Mouse (Mus musculus) spleen, adult 2 months (tissue): ENCODE measurements around the gene Cog5. TPM values are rescaled to one million over a fixed set of nuclear protein-coding genes. Genes with fewer than 3 reads are reported as not detected.

Experiments used
- DNase-seq, 2 experiments: peaks; one replicate each; pipeline versions ENCODE4 v3.0.0 to v3.0.0-alpha.2; 2012 to 2021; ENCODE audit warnings: low spot score in 2 of 2, low read depth in 1 of 2
- H3K27ac ChIP-seq: fragments of 200-500 bp; 2 replicates; pipeline ENCODE4 v1.5.1; 2012; ENCODE audit warnings: low read length, inconsistent platforms; ENCODE audit not compliant: insufficient read depth
- H3K27me3 ChIP-seq: fragments of 200-500 bp; 2 replicates; pipeline ENCODE4 v1.6.1; 2012; ENCODE audit warnings: mild to moderate bottlenecking, moderate library complexity, low read length, inconsistent platforms; ENCODE audit not compliant: control insufficient read depth, insufficient read depth
- H3K36me3 ChIP-seq: fragments of 200-500 bp; 2 replicates; pipeline ENCODE4 v1.6.1; 2012; ENCODE audit warnings: mild to moderate bottlenecking, low read length, inconsistent platforms; ENCODE audit not compliant: control insufficient read depth, insufficient read depth
- H3K4me1 ChIP-seq: fragments of 200-500 bp; 2 replicates; pipeline ENCODE4 v1.6.1; 2011; ENCODE audit warnings: inconsistent platforms; ENCODE audit not compliant: control insufficient read depth, insufficient read depth, insufficient read length
- H3K4me3 ChIP-seq: fragments of 200-500 bp; 2 replicates; pipeline ENCODE4 v1.5.1; 2011; ENCODE audit warnings: mild to moderate bottlenecking, inconsistent platforms; ENCODE audit not compliant: insufficient read depth, insufficient read length; ENCODE audit errors: extremely low read depth
- CTCF ChIP-seq: fragments of 200-500 bp; IDR thresholded peaks from 2 replicates; pipeline ENCODE4 v1.5.1; 2011; ENCODE audit warnings: mild to moderate bottlenecking, inconsistent platforms; ENCODE audit not compliant: insufficient read depth, insufficient read length, insufficient replicate concordance; ENCODE audit errors: extremely low read depth
- POLR2A ChIP-seq: fragments of 200-500 bp; IDR thresholded peaks from 2 replicates; pipeline ENCODE4 v1.6.1; 2011; ENCODE audit warnings: low read depth, low read length, inconsistent platforms
- WGBS: fragments of 180-500 bp; shearing (Covaris S2); methylation state at CpG from one replicate; pipeline ENCODE4 v1.1.7; 2018; 5-methylcytosine and 5-hydroxymethylcytosine counted together
- polyA plus RNA-seq: library from polyadenylated mRNA; depleted of rRNA; stranded (reverse); fragments of >200 nt; gene quantifications from 2 replicates; pipeline ENCODE4 v1.2.3, GENCODE M21; 2012

The Cog5 gene
- polyA plus RNA-seq, 1 experiment = 11.7 TPM

DNA sequence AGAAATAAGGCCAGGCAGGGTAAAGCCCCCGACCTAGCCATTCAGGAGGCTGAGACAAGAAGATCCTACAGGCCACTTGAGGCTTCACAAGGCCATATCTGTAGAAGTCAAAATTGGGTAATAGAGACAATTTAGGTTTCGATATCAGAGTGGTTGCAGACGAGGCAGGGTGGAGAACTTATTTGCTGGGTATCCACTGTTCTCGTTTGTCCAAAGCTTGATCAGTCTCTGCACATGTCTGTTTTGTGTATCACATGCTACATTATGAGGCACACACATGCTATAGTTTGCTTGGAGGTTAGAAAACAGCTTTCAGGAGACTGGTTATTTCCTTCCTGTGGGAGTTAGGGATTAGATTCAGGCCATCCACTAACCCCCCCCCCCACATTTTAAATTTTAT, 301.2 kb downstream of the Cog5 start:
- 82% methylated on average over 4 of the region's 4 CpGs for WGBS
- Histone ChIP-seq H3K4me1 (no peaks in the 10 kb centered on the region; the same call in 1 of the 2 replicates), H3K36me3 (no peaks in the 10 kb centered on the region), H3K27ac (no peak overlapping the region), H3K27me3 (no peaks in the 10 kb centered on the region), H3K4me3 (no peak overlapping the region)
- no peak for TF ChIP-seq POLR2A
- TF ChIP-seq CTCF = no peak
- DNase-seq = no peak

DNA sequence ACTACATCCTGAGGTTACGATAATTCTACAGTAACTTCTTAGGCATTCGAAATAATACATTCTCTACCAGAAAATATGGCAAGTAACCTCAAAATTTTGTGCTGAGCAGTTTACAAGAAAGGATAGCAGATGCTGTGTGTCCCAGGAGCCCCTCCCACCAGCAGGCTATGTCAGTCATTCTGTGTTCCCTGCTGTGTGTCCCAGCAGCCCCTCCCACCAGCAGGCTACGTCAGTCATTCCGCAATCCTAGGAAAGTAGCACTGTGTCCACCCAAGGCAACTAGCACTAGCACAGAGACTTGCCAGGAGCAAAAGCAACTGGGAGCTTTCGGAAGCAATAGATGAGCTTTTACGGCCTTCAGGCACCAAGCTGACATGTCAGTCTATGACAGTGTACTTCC, 309.4 kb downstream of the Cog5 start:
- TF ChIP-seq POLR2A = no peak
- TF ChIP-seq CTCF = no peak
- Histone ChIP-seq H3K4me1 (no peaks in the 10 kb centered on the region), H3K27ac (no peak overlapping the region), H3K4me3 (no peak overlapping the region), H3K36me3 (no peaks in the 10 kb centered on the region), H3K27me3 (no peaks in the 10 kb centered on the region)
- WGBS = 96% methylated on average over 6 of the region's 6 CpGs
- DNase-seq = no peak

DNA sequence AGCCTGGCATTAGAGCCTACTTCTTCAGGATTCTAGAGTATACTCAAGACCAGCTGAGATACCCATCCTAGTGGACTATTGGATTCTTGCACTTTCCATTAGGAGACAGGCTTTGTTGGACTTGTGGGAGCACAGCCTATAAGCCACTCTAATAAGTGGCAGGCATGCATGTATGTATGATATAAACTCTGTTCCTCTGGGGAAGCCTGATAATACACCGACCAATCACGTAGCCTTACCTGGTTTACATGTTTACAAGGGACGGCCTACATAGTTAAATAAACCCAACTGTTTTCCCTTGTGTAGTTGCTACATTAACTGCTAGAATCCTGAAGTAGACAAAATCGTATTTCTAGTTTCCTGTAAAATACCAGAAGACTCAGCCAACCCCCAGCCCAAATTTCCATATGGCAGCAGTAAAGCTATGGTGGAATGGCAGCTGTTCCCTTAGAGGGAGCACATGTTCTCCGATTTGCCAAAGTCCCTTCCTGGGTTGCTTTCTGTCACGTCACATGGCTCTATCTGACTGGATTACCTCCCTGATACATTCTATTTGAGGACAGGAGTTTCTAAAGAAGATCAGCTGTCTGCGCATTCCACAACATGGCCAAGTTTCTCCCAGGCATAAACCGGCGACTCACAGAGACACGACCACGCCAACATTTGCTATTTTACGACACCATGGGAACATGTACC, 311.0 kb downstream of the Cog5 start:
- no peak for TF ChIP-seq POLR2A
- WGBS = 88% methylated on average over 12 of the region's 12 CpGs
- H3K27ac ChIP-seq = no peak overlapping the region; the same call in 1 of the 2 replicates
- DNase-seq = no peak
- H3K27me3 ChIP-seq = no peaks in the 10 kb centered on the region
- H3K36me3 ChIP-seq = no peaks in the 10 kb centered on the region
- no peaks in the 10 kb centered on the region for H3K4me1 ChIP-seq
- no peak overlapping the region for H3K4me3 ChIP-seq

DNA sequence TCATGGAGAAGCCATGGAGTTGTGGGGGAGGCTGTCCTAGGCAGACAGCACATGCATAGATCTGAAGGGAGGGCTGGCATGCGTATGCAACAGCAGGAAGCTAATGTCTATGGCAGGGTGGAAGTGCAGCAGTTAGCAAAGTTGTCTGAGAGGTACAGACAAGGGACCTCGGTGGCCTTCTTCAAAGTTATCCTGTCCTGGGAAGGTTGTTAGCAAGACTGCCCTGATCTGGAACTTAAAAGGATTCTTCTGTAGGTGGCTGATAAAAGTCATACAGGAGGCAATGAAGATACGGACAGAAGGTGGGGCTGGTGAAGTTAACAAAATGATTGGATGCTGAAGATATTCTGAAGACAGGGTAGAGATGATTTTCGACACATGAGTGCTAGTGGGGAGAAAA, 311.7 kb downstream of the Cog5 start:
- TF ChIP-seq CTCF (no peak), POLR2A (no peak)
- Histone ChIP-seq H3K4me3 (no peak overlapping the region), H3K36me3 (no peaks in the 10 kb centered on the region), H3K27ac (no peak overlapping the region; the same call in 1 of the 2 replicates), H3K4me1 (no peaks in the 10 kb centered on the region), H3K27me3 (no peaks in the 10 kb centered on the region)
- WGBS = 78% methylated on average over 4 of the region's 4 CpGs
- DNase-seq = no peak

DNA sequence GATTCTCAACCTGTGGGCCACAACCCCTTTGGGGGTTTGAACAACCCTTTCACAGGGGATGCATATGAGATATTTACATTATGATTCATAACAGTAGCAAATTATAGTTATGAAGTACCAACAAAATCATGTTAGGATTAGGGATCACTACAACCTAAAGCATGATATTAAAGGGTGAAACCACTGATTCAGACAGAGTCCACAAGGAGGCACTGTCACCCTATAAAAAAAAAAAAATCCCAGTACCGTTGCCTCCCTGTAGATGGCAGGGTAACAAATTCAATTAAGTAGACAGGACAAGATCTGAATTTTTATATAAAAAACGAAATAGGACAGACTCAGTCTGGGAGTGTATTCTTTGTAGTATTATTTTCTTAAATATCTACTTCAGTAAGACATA, 312.9 kb downstream of the Cog5 start:
- WGBS = 10% methylated on average over 2 of the region's 2 CpGs
- H3K36me3 ChIP-seq = no peaks in the 10 kb centered on the region
- H3K27me3 ChIP-seq = no peaks in the 10 kb centered on the region
- DNase-seq = peak in 1 of 2 experiments; percentile 57
- TF ChIP-seq CTCF (peak; percentile 14; the same call in 1 of the 2 replicates), POLR2A (no peak)
- no peak overlapping the region for H3K27ac ChIP-seq
- H3K4me1 ChIP-seq = no peaks in the 10 kb centered on the region
- no peak overlapping the region for H3K4me3 ChIP-seq

DNA sequence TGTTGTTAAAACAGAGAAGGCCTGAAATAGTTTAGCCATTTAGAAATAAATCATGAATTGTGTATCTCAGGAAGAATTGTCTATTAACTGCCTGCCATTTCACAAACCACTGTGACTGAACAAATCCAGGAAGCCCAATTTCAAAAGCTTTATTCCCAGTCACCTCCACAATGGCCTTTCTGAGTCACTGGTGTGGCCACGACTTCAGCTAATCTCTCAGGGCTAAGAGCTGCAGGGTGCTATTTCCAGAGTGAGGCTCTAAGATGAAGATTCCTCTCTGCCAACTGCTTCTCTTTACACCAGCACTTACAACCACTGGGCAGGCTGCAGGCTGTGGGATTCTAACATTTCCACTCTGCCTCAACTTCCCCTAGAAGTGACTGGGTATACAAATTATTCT, 314.4 kb downstream of the Cog5 start:
- Histone ChIP-seq H3K27ac (no peak overlapping the region), H3K36me3 (no peaks in the 10 kb centered on the region), H3K27me3 (no peaks in the 10 kb centered on the region), H3K4me3 (no peak overlapping the region), H3K4me1 (no peaks in the 10 kb centered on the region)
- WGBS = 75% methylated on average over 1 of the region's 1 CpGs
- TF ChIP-seq POLR2A (no peak), CTCF (no peak)
- DNase-seq = no peak

DNA sequence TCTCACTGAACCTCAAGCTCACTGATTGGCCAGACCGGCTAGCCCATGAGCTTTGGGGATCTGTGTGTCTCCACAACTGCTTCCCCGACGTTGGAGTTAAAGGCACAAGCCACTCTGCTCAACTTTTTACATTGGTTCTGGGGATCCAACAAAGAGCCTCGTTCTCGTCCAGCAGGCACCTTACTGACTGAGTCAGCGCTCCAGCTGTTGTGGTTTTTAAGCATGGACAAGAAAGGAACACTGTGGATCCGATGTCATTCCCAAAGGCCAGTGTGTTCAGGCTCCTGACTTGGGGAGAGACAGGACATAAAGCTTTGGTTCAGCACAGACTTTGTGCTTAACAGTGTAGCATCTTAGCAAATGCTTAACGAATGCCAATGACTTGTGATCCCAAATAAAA, 316.9 kb downstream of the Cog5 start:
- no peak overlapping the region for H3K27ac ChIP-seq
- no peaks in the 10 kb centered on the region for H3K4me1 ChIP-seq
- DNase-seq = no peak
- H3K36me3 ChIP-seq = no peaks in the 10 kb centered on the region
- 97% methylated on average over 8 of the region's 8 CpGs for WGBS
- no peaks in the 10 kb centered on the region for H3K27me3 ChIP-seq
- TF ChIP-seq CTCF = no peak
- TF ChIP-seq POLR2A = no peak
- H3K4me3 ChIP-seq = no peak overlapping the region
